Mouse (Mus musculus): ENCODE results near the gene Sh3pxd2a. TPM values are rescaled to one million over a fixed set of nuclear protein-coding genes. Genes with fewer than 3 reads are reported as not detected.

Sh3pxd2a gene
- polyA plus RNA-seq, 1 experiment from 2014 or later: 7.1 TPM

GRCm38 (mm10) chr19:47264322-47265092 is 199.7 kb downstream of the Sh3pxd2a start:
- Histone ChIP-seq H3K27me3 (no peaks in the 10 kb centered on the region), H3K9ac (no peak overlapping the region), H3K27ac (no peak overlapping the region; the same call in 1 of the 2 replicates), H3K36me3 (peaks cover 40% of the 10 kb centered on the region), H3K4me2 (no peak overlapping the region), H3K9me3 (no peaks in the 10 kb centered on the region), H3K4me3 (no peak overlapping the region), H3K4me1 (peaks cover 5% of the 10 kb centered on the region)
- peak; percentile 45; the same call in 1 of the 2 replicates for ATAC-seq (ENCODE audit: borderline replicate concordance, extremely low read depth, low FRiP score, low TSS enrichment)
- 49% methylated on average over 11 of the region's 11 CpGs for WGBS

GRCm38 (mm10) chr19:47263621-47264020 is 200.6 kb downstream of the Sh3pxd2a start:
- Histone ChIP-seq H3K4me2 (no peak overlapping the region), H3K9ac (no peak overlapping the region), H3K27me3 (no peaks in the 10 kb centered on the region), H3K4me3 (no peak overlapping the region), H3K27ac (no peak overlapping the region), H3K9me3 (no peaks in the 10 kb centered on the region), H3K36me3 (peaks cover 32% of the 10 kb centered on the region), H3K4me1 (peaks cover 5% of the 10 kb centered on the region)
- no peak for ATAC-seq (ENCODE audit: borderline replicate concordance, extremely low read depth, low FRiP score, low TSS enrichment)
- 89% methylated on average over 8 of the region's 8 CpGs for WGBS

GRCm38 (mm10) chr19:47261196-47261595 is 203.0 kb downstream of the Sh3pxd2a start:
- H3K27ac ChIP-seq: no peak overlapping the region
- 73% methylated on average over 8 of the region's 8 CpGs for WGBS
- no peak for ATAC-seq (ENCODE audit: borderline replicate concordance, extremely low read depth, low FRiP score, low TSS enrichment)
- no peaks in the 10 kb centered on the region for H3K9me3 ChIP-seq
- H3K36me3 ChIP-seq: peaks cover 8% of the 10 kb centered on the region; the same call in 1 of the 2 replicates
- no peak overlapping the region for H3K4me3 ChIP-seq
- H3K27me3 ChIP-seq: no peaks in the 10 kb centered on the region
- H3K4me1 ChIP-seq: peaks cover 5% of the 10 kb centered on the region
- H3K9ac ChIP-seq: no peak overlapping the region
- no peak overlapping the region for H3K4me2 ChIP-seq

- H3K4me2 ChIP-seq: no peak overlapping the region
- ATAC-seq (ENCODE audit: borderline replicate concordance, extremely low read depth, low FRiP score, low TSS enrichment): no peak
- no peaks in the 10 kb centered on the region for H3K9me3 ChIP-seq
- WGBS: 10% methylated on average over 5 of the region's 5 CpGs
- no peaks in the 10 kb centered on the region for H3K36me3 ChIP-seq
- no peak overlapping the region for H3K27ac ChIP-seq
- H3K4me1 ChIP-seq: peaks cover 3% of the 10 kb centered on the region
- H3K4me3 ChIP-seq: no peak overlapping the region
- H3K9ac ChIP-seq: no peak overlapping the region
- H3K27me3 ChIP-seq: peaks cover 8% of the 10 kb centered on the region; the same call in 1 of the 2 replicates
Measured at GRCm38 (mm10) chr19:47259581-47259980, 204.6 kb downstream of the Sh3pxd2a start.

DNA sequence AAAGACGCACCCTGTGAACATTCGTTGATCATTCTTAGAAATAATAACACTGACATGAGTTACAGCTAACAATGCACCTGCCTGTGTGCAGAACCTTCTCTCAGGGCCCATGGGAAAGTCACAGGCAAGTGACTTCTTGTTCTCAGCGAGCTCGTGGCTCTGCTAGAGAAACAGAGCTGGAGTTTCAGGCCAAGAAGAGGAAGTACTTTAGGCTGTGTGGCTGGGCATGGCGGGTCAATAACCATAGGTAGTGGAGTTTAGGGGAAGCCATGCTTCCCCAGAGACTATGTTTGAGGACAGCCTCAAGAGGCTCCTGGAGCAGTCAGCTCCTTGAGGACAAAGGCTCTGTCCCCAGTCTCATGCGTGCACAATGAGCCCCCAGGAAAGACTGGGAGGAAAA is 208.3 kb downstream of the Sh3pxd2a start:
- Histone ChIP-seq H3K9me3 (no peaks in the 10 kb centered on the region), H3K36me3 (no peaks in the 10 kb centered on the region), H3K4me2 (no peak overlapping the region), H3K4me3 (no peak overlapping the region), H3K9ac (no peak overlapping the region), H3K27ac (no peak overlapping the region), H3K4me1 (peaks cover 9% of the 10 kb centered on the region; the same call in 1 of the 2 replicates), H3K27me3 (peaks cover 44% of the 10 kb centered on the region)
- ATAC-seq (ENCODE audit: borderline replicate concordance, extremely low read depth, low FRiP score, low TSS enrichment): no peak
- WGBS: 58% methylated on average over 6 of the region's 6 CpGs

DNA sequence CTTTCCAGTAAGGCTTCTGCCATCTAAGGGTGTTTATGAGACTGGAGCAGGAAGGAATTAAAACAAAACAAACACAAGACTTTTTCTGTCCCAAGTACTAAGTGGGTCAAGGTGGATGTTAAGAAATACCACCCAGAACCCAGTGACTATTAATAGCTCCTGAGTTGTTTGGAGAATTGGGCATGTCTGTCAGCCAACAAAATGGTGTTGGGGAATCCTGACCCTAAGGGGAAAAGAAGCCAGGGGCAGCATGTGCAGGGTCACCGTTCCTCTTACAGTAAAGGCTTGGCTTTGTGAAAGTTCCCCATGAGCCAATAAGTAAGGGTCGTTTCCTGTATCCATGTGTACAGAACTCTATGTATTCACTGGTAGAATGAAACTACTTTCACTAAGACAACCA is 209.2 kb downstream of the Sh3pxd2a start:
- ATAC-seq (ENCODE audit: borderline replicate concordance, extremely low read depth, low FRiP score, low TSS enrichment): no peak
- 54% methylated on average over 2 of the region's 2 CpGs for WGBS
- Histone ChIP-seq H3K4me3 (no peak overlapping the region), H3K27ac (no peak overlapping the region), H3K9ac (no peak overlapping the region), H3K9me3 (no peaks in the 10 kb centered on the region), H3K4me2 (no peak overlapping the region), H3K36me3 (no peaks in the 10 kb centered on the region), H3K27me3 (peaks cover 50% of the 10 kb centered on the region), H3K4me1 (peaks cover 9% of the 10 kb centered on the region; the same call in 1 of the 2 replicates)

GRCm38 (mm10) chr19:47253053-47253628 is 211.1 kb downstream of the Sh3pxd2a start:
- no peak overlapping the region for H3K9ac ChIP-seq
- WGBS: 3% methylated on average over 90 of the region's 90 CpGs
- no peaks in the 10 kb centered on the region for H3K36me3 ChIP-seq
- H3K4me3 ChIP-seq: peak overlapping the region; percentile 36
- no peak for ATAC-seq (ENCODE audit: borderline replicate concordance, extremely low read depth, low FRiP score, low TSS enrichment)
- no peak overlapping the region for H3K27ac ChIP-seq
- peaks cover 16% of the 10 kb centered on the region; the same call in 1 of the 2 replicates for H3K4me1 ChIP-seq
- H3K27me3 ChIP-seq: peaks cover 50% of the 10 kb centered on the region
- no peaks in the 10 kb centered on the region for H3K9me3 ChIP-seq
- peak overlapping the region; percentile 61 for H3K4me2 ChIP-seq

DNA sequence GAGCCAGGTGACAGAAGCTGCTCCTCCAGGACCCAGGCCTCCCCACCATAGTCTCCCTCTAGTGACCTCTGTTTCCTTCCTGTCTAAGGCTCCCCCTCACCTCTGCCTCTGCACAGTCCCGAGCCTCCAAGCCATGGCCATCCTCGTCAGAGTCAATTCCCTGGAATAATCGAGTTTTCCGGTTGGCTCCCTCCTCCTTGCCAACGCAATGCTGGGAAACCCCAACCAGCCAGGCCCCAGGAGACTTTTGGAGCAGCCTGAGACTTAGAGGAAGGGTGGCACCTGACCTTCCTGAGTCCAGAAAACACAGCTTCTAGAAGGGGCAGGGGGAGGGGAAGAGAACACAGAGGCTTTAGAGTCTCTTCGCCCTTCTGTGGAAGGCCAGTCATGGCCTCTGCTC is 213.3 kb downstream of the Sh3pxd2a start:
- no peak overlapping the region for H3K9ac ChIP-seq
- H3K4me3 ChIP-seq: no peak overlapping the region
- H3K36me3 ChIP-seq: no peaks in the 10 kb centered on the region
- H3K27me3 ChIP-seq: peaks cover 50% of the 10 kb centered on the region
- H3K9me3 ChIP-seq: no peaks in the 10 kb centered on the region
- H3K4me1 ChIP-seq: peaks cover 27% of the 10 kb centered on the region
- no peak overlapping the region for H3K4me2 ChIP-seq
- WGBS: 80% methylated on average over 6 of the region's 6 CpGs
- no peak for ATAC-seq (ENCODE audit: borderline replicate concordance, extremely low read depth, low FRiP score, low TSS enrichment)
- no peak overlapping the region for H3K27ac ChIP-seq

DNA sequence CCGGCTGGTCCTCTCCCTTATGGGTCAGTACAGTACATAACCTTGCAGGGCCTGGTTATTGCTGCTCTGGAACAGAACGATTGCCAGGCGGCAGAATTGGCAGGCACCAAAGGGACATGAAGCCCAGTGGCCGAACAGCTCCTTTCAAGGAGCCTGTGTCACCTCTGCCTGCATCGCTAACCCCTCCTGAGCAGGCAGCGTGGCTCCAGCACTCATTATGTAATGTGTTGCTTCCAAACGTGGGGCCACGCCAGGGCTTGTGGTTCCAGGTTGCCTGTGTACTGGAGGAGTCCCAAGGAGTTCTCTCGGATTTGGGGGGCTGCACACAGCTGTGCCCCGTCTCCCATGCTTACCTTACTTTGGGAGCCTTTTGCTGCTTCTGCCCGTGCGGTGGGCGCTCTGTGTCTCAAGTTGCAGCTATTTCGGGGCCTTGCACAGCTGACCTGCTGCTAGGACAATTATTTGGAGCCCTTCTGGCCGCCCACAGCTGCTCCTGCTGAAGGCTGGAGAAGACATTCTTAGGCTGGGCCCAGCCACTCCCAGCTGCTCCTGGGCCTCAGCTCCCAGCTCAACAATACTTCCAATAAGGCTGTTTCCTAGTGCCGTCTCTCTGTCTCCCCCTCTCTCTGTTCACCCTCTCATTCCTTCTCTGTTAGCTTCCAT is 215.2 kb downstream of the Sh3pxd2a start:
- no peak overlapping the region for H3K9ac ChIP-seq
- no peaks in the 10 kb centered on the region for H3K9me3 ChIP-seq
- peaks cover 27% of the 10 kb centered on the region for H3K4me1 ChIP-seq
- H3K27me3 ChIP-seq: peaks cover 37% of the 10 kb centered on the region
- no peak overlapping the region for H3K4me3 ChIP-seq
- H3K27ac ChIP-seq: no peak overlapping the region
- no peaks in the 10 kb centered on the region for H3K36me3 ChIP-seq
- no peak overlapping the region for H3K4me2 ChIP-seq
- WGBS: 65% methylated on average over 16 of the region's 16 CpGs
- no peak for ATAC-seq (ENCODE audit: borderline replicate concordance, extremely low read depth, low FRiP score, low TSS enrichment)

DNA sequence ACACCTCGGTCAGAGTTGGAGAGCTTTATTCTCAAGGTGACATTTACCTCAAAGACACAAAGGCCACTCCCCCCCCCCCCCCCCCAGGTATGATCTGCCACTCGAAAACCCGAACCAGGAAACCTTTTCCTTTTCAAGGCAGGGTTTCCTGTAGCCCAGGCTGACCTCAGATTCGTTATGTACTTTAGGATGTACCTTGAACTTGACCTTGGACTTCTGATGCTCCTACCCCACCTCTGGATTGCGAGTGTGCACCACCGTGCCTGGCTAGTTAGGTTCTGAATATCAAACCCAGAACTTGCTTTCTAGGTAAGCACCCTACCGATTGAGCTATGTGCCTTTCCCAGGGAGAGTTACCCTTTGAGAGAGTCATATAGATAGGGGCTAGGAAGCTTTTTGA is 215.9 kb downstream of the Sh3pxd2a start:
- H3K4me3 ChIP-seq: no peak overlapping the region

DNA sequence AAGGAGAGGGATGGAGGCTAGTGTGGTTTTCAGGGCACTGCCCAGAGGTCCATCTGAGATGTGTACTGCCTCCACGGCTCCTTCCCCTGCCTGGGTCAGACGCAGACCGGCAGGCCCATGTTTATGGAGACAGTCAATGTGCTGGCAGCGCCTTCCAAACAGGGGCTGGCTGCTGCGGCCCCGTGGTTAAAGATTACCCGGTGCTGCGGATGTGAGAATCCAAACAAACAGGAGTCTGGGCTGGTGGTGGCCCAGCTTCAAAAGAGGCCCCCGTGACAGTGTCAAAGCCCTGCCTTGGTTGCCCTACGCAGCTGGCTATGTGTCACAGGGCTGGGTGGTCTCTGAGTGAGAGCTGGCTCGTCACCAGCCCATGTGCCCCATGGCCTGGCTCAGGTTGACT is 216.4 kb downstream of the Sh3pxd2a start:
- peaks cover 19% of the 10 kb centered on the region for H3K4me1 ChIP-seq
- H3K27me3 ChIP-seq: peaks cover 24% of the 10 kb centered on the region
- no peaks in the 10 kb centered on the region for H3K36me3 ChIP-seq
- 7% methylated on average over 11 of the region's 11 CpGs for WGBS
- H3K9me3 ChIP-seq: no peaks in the 10 kb centered on the region
- peak; percentile 69 for ATAC-seq (ENCODE audit: borderline replicate concordance, extremely low read depth, low FRiP score, low TSS enrichment)
- H3K9ac ChIP-seq: no peak overlapping the region
- peak overlapping the region; percentile 8; the same call in 1 of the 2 replicates for H3K27ac ChIP-seq
- no peak overlapping the region for H3K4me2 ChIP-seq
- H3K4me3 ChIP-seq: no peak overlapping the region

More for the DNA sequence above, 215.9 kb downstream of the Sh3pxd2a start:
- no peak for ATAC-seq (ENCODE audit: borderline replicate concordance, extremely low read depth, low FRiP score, low TSS enrichment)
- Histone ChIP-seq H3K9ac (no peak overlapping the region), H3K36me3 (no peaks in the 10 kb centered on the region), H3K9me3 (no peaks in the 10 kb centered on the region), H3K27me3 (peaks cover 29% of the 10 kb centered on the region), H3K27ac (no peak overlapping the region), H3K4me1 (peaks cover 24% of the 10 kb centered on the region), H3K4me2 (no peak overlapping the region)
- WGBS: 58% methylated on average over 7 of the region's 7 CpGs

- Histone ChIP-seq H3K36me3 (no peaks in the 10 kb centered on the region), H3K4me2 (no peak overlapping the region), H3K27me3 (peaks cover 2% of the 10 kb centered on the region; the same call in 1 of the 2 replicates), H3K4me3 (no peak overlapping the region), H3K9me3 (no peaks in the 10 kb centered on the region), H3K9ac (no peak overlapping the region), H3K4me1 (peaks cover 18% of the 10 kb centered on the region), H3K27ac (no peak overlapping the region)
- ATAC-seq (ENCODE audit: borderline replicate concordance, extremely low read depth, low FRiP score, low TSS enrichment): no peak
- 74% methylated on average over 8 of the region's 8 CpGs for WGBS
Measured at GRCm38 (mm10) chr19:47245512-47245911, 218.7 kb downstream of the Sh3pxd2a start.
